Mouse (Mus musculus) monocyte, adult 5-6 weeks (primary cell): ENCODE results near the gene Eya2. TPM values are rescaled to one million over a fixed set of nuclear protein-coding genes. Genes with fewer than 3 reads are reported as not detected.
"Not testable (repeated sequence)": the region's sequence is repeated elsewhere in the genome, so short reads cannot be mapped to it uniquely, and the experiment has no call there.

Experiments
- ATAC-seq: fragments of 153-309, 156-312 bp; replicated peaks from 2 replicates; pipeline ENCODE4 v1.8.0; 2017; ENCODE audit warnings: mild to moderate bottlenecking; ENCODE audit not compliant: low TSS enrichment, insufficient number of reproducible peaks, severe bottlenecking, poor library complexity, low FRiP score
- total RNA-seq: library from RNA; stranded (forward); fragments of 200-1000, 200-491, 200-594 nt; gene quantifications from 3 replicates; pipeline ENCODE4 v1.2.3, GENCODE M21; 2017

Eya2 gene
- total RNA-seq, result 6.4 to 28.6 TPM (median 10.3 TPM) in 3 replicates

DNA sequence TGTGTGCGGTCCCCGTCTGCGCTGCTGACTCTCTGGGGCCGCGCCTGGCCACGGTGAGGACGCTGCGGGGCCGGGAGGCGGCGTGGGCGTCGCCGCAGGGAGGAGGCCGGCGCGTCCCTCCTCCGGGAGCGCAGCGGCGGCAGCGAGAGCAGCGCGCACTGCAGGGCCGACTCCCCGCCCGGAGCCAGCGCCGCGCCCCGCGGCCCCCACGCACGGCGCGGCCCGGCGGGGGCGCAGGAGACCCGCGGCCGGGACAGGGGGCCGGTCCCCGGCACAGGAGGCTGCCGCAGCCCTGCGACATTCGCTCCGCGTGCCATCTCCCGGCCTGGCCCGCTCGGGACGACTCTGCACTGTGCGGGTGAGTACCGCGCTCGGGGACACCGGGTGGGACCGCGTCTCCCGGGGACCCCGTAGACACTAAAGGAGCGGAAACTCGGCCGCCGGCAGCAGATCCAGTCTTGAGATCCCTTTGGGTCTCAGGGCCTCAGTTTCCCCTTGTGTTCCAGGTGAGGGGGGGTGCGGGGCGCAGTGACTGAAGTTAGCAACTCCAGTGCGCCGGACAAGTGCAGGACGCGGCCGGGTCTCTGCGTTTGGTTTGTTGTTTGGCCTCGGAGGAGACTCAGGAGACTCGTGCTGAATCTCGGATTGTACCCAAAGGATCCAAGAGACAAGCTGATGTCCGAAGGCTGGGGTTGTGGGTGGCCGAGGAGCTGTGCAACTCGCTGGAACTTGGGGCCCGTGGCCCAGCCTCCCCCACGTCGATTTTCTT, at the start of gene Eya2:
TSS of gene Eya2 (plus strand) at position 126 of the 769 bp plus-strand sequence.
- no peak for ATAC-seq

DNA sequence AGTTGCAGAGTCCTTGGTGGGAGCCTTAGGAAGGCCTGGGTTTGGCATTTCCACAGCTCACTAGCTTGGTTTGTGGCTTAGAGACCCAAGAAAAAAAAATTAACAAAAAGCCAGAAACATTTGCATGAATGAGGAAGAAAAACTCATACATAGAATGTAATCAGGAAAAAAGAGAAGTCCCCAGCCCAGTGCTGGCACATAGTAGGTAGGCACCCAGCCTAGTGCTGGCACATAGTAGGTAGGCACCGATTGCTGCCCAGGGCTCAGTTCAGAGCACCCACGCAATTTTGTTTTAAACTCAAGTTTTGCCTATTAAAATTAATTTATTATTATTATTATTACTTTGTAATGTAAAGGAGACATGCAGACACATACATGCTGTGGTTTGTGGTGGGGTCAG, 49.1 kb upstream of the Eya2 start:
- ATAC-seq, result no peak

DNA sequence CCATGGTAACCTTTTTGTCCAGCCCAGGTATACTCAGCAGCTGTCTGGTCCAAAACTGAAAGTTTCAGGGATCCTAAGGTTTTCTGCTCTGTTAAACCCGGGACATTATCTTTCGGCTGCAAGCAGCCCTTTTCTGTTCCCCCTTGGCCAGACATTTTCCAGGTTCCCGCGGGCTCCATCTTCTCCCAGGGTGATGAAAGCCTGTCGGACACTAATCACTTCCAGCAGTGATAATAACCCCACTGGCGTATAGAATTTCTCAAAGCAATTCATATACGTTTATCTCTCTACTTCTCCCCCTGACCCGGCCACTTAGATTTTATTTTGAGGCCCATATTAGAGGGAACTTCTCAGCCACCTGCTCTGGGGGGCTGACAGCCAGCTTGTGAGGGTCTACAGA, 48.5 kb upstream of the Eya2 start:
- ATAC-seq, result no peak

DNA sequence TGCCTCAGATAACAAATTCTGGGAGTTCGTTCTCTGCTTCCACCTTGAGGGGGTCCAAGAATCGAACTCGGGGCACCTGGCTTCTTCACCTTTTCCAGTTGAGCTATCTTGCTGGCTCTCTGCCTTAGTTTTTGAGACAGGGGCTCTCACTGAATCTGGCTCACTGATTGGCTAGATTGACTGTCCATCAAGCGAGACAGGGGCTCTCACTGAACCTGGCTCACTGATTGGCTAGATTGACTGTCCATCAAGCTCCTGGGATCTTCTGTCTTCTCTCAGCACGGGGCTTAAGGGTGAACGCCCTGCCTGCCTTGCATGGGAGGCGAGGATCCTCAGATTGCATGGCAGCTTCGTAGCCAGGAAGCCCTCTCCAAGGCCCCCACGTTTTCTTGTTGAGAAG, 47.4 kb upstream of the Eya2 start:
- no peak for ATAC-seq

DNA sequence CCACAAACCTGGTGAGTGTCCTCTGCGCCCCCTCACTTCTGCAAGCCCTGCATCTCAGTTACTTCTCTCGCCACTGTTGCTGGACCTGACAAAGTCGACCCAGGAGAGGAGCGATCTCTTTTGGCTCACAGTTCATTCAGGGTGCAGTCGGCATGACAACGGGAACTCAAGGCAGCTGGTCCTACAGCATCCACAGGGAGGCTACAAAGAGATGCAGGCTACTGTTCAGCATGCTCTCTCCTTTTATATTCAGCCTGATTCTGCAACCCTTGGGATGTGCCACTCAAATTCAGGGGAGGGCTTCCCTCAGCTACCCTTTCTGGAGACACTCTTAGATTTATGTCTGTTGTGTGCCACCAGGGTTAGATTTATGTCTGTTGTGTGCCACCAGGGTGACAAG, 46.2 kb upstream of the Eya2 start:
- no peak for ATAC-seq

DNA sequence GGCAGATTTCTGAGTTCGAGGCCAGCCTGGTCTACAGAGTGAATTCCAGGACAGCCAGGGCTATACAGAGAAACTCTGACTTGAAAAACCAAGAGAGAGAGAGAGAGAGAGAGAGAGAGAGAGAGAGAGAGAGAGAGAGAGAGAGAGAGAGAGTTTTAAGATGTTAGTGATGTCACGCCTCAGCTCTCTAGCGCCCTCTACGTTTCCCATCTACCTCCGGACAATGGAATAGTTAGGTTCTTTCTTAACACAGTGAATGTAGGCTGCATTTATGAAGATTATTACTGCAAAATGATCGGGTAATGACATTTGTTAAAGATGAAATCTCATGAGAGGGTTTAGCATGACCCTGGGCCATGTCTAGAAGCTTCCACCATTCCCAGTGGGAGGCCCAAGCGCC, 44.4 kb upstream of the Eya2 start:
- ATAC-seq, result not testable (repeated sequence)

DNA sequence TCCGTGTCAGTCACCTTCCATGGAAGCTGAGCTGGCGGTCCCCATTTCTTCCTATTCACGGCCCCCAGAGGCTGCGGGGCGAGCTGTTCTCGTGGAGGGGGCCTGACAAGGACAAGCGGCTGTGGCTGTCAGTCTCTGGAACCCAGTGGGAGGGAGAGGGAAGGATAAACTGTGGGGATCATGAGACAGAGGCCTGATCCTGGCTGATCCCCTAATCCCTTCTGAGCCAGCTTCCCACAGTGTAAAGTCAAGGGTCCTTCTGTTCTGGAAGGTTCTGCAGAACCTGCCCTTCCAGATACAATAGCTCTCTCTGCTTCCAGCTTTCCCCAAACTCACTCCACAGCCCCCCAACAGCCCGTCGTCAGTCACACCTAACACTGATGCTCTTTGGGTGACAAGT, 40.8 kb upstream of the Eya2 start:
- no peak for ATAC-seq

DNA sequence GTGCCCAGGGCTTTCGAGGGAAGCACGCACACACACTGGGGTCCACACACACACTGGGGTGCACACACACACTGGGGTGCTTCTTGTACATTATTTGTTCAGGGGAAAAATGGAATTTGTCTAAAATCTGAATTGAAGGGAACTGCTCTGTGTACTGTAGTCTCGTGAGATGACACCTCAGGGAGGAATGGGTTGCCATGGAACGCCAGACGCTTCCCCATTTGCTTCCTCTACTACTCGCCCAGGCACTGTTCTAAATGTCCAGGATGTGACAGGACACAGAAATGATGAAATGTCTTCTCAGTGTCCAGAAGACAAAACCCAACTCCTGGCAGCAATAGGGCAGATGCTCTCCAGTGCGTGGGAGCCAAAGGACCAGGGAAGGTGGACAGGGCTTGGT, 37.6 kb upstream of the Eya2 start:
- no peak for ATAC-seq

DNA sequence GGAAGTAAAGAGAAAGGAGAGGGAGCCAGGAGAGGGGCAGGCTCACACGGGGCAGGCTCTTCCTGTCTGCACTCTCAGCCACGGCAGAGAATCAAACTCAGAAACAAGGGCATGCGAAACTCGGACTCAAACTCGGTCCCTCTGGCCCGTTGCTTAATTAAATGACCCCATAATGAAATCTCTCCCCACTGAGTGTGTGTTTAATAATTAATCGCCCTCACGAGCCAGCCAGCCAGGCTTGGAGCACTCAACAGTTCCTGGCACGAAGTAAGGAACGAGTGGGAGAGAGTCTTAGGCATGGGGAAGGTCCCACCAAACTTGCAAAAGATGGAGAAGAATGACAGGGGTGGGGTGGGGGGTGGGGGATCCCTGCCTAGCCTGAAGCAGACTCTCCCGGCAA, 35.9 kb upstream of the Eya2 start:
- no peak for ATAC-seq

DNA sequence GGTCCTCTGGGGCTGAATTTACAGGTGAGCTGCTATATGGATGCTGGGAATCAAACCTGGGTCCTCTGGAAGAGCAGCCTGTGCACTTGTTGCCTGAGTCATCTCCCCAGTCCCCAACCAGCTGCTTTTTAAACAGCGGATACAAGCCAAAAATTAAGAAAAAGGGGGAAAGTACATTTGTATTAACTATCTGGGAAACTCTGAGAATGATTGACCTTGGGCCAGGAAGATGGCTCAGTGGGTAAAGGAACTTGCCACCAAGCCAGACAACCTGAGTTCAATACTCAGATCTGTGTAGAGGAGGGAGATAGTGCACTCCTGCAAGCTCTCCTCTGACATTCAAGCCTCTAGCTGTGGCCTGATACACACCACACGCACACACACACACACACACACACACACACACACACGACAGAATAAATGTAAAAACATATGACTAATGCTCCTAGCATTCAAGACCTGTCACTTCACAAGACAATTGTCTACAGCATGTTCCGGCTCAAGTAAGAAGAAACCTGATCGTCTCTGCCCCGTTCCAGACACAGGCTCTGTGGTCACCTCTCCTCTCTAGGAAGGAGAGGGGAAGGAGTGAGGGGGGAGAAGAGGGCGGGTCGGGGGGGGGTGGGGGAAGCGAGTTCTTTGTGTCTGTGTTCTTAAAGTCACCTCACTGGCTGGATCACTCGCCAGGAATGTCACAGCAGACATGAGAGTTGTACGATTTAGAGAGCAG, 35.2 kb upstream of the Eya2 start:
- ATAC-seq, result no peak

DNA sequence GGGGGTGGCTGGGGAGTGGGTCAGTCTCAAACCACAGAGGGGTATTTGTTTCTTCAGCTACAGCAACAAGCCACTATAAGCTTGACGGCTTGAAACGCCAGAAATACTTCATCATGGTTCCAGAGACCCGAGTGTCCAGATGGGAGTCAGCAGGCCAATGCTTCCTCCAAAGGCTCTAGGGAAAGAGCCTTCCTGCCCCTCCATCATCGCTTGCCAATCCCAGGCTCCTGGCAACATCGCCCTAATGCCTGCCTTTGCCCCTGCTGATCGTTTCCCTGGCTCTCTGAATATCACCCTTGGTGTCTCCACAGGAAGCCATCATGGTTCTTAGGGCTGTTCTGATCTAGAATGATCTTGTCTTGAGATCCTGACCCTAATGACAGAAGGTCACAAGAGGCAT, 33.0 kb upstream of the Eya2 start:
- ATAC-seq, result no peak

DNA sequence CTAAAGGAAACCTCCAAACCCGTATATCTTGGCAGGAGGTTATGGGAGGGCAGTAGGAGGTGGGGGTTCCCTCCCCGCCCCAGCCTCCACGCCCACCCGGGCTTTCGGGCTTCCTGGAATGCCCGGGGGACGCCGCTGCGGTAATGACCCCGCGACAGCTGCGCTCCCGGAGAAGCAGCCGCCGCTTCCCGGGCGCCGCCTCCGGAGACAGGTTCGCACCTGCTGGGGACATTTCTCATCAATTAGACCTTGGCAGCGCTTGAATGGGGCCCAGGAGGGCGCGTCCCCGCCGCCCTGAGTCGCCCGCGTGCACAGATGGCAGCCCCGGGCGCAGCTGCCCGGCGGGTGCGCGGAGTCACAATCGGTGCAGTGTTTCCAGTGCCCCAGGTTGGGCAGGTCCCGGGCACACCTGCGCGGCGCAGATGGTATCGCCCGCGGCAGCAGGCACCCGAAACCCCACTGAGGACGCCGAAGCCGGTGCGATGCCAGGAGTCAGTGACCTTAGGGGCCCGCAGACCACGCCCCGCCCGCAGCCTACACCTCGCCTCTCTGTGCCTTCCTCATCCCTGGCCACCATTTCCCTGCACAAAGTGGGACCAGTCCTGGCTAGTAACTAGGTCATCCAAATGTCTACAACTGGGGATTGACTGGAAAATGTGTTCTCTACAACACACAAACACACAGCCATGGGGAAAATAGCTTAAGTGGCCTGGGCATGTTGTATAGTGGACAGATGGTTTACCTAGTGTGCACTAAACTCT, 31.4 kb upstream of the Eya2 start:
- no peak for ATAC-seq

DNA sequence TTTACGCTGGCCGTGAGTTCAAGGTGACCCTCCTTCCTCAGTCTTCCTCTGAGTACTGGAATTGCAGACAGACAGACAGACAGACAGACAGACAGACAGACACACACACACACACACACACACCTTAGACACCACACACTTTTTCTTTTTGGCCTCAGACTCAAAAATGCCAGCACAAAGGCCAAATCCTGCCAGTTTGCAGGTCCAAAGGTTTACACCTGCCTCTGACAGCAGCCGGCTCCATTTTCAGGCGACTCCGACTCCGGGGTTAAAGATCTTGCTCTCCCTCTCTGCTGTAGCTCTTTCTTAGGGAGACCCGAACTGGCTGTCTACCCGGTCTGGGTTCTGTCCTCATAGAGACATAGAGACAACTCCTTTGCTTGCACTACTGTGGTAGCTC, 30.7 kb upstream of the Eya2 start:
- no peak for ATAC-seq

DNA sequence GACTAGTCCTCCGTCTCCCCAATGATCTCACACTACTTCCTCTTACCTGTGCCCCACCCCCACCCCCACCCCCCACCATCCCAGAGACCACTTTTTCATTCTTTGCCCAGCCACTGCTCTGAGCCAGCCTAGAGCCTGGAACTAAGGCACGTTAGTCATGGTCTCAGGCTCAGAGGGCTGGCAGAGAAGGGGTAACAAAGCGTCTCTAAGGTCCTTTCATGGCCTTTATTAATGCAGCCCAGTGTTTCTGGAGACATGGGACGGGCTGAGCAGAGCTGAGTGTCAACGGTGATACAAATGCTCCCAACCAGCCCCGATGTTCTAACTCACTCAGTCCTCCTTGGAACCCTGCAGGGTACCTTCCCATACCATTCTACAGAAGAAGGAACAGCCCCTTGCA, 30.2 kb upstream of the Eya2 start:
- ATAC-seq, result no peak

DNA sequence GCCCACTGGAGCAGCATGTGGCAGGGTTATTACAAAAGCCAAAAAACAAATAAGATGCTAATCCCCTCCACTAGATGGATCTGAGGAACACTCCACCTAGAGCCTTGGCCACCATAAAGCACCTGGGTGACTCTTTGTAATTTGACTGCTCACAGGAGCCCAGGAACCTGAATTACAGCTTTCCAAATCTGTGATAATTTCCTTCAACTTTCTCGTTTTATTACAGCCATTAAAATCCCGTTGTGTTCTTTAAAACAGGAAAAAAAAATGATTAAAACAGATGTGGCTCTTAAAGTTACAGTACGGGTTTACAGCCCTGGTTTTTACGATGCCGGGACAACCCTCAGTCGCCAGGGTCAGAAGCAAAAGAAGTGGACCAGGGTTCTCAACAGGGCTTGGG, 27.9 kb upstream of the Eya2 start:
- ATAC-seq, result no peak

DNA sequence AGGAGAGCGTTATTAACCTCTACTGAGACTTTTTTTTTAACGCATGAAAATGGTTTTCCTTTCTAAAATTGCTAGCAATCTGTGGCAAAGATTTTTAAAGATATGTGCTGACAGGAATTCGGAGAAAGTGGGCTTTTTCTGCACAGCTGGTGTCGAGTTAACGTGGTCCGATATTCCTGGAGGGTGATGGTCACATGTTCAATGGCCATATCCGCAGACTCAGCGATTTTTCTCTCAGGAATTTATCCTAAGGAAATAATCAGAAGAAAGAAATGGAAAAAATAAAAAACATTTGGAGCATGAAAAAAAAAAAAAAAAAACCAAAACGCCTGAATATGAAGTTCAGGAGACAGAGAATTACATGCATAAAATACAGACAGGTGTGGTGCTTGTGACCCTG, 27.0 kb upstream of the Eya2 start:
- ATAC-seq, result no peak

DNA sequence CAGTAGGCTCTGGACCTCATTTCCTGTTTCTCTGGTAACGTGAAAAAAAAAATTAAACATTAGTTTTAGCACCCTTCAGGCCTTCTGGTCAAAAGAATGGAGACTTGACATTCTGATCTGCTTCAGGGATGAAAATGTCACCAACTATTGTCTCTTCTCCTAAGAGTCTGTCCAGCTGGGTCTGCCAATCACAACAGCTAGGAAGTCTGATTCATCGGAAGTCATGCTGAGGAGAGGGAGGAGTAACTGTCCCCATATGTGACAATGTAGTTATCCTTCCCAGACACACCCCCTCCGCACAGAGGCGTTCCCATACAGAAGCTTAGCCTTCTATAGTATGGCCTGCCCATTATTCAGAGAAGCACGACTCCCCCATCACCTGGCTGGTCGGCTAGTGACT, 25.9 kb upstream of the Eya2 start:
- ATAC-seq, result no peak

DNA sequence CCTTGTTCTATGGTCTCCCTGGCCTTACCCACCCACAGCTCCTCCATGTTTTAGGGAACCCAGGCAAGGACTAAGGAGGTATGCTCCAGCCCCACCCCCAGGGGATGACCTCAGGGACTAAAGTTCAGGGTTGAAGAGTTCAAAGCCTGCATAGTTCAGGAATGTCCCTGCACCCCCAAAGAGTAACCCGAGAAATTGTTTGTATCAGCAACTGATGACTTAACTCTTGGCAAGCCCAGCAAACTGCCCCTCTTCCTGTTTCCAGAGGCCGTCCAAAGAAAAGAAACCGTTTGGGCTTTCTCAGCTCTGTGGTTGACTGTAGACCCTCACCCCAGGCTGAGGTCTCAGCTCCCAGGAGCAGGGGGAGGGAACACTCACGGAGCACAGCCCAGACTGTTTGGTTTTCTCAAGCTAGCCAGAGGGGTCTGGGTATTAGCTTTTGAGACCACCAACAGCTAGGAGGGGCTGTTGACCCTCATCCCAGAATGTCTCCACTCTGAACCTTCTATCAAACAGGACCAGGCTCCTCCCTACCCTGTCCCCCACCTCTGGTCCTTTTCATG, 23.5 kb upstream of the Eya2 start:
- ATAC-seq, result no peak

DNA sequence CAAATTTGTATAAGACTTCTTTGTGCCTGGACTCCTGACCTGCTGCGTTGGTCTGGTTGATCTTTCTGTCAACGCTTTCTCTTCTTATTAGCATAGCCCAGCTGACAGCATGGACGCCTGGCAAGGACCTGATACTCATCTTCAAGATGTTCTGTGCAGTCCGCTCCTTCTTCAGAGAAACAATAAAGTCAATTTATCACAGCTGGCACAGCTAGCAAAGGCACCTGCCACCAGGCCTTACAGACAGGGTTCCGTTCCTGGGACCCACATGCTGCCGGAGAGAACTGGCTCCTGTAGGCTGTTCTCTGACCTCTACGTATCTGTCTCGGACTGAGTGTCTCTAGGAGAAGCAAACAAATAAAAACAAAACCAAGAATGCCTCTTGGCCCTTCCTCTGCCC, 11.8 kb upstream of the Eya2 start:
- no peak for ATAC-seq
